In the genomic region with DNA sequence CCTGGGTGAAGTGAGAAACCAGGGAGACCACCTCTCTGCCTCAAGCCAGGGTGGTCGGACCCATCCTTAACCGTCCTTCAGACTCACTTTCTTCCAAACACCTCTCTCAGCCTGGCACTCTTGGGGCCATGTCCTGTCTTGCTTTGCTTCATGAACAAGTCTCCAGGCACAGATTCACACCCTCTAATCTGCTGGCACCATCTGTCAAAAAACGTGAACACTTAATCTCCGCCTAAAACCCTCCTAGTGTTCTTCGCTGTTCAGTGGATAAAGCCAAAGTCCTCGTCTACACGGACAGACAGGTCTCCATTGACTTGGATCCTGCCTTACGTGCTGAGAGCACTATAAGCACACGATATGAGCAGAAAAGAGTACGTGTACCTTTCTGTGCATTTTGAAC, we compare ENCODE assay signal across 8 mouse cellular contexts. TPM values are rescaled to one million over a fixed set of nuclear protein-coding genes. Genes with fewer than 3 reads are reported as not detected.
A peak's percentile ranks its signal among the peaks of the same experiment; 100 is the strongest.
DNase-seq lines count a peak whose midpoint lies in the region; ATAC-seq and TF ChIP-seq lines count a peak whose summit lies in the region.

Gene Tmem215, plus strand, starts transcription at position 301 of the 400 bp plus-strand sequence.

- no peak for TF ChIP-seq POLR2A in olfactory bulb, adult 2 months (IDR thresholded peaks at IDR 0.05; ENCODE audit: insufficient read depth, low read depth, low read length)

- no peaks in the 10 kb centered on the region for H3K9me3 ChIP-seq in lung, embryonic 14.5 days (ENCODE audit: low read depth, low read length)
- no peaks in the 10 kb centered on the region for H3K9me3 ChIP-seq in forebrain, embryonic 13.5 days (replicated peaks)
- H3K9me3 ChIP-seq in limb, embryonic 11.5 days (ENCODE audit: control insufficient read depth, low read length) = no peaks in the 10 kb centered on the region

- H3K9ac ChIP-seq in lung, embryonic 14.5 days = 0 out of 2 replicates have a peak within 1 kb of the TSS, but pooled peaks have one; percentile 44
- peak within 1 kb of the TSS; percentile 66 for H3K9ac ChIP-seq in forebrain, embryonic 13.5 days
- H3K9ac ChIP-seq in limb, embryonic 11.5 days (ENCODE audit: low read length) = peak within 1 kb of the TSS; percentile 45

- peaks cover 23% of the 10 kb centered on the region for H3K27me3 ChIP-seq in lung, embryonic 14.5 days (ENCODE audit: insufficient read depth, low read length)
- H3K27me3 ChIP-seq in forebrain, embryonic 13.5 days = peaks cover 19% of the 10 kb centered on the region
- peaks cover 7% of the 10 kb centered on the region; the same call in 1 of the 2 replicates for H3K27me3 ChIP-seq in limb, embryonic 11.5 days (ENCODE audit: control insufficient read depth, insufficient read depth, low read length)

- 76% methylated on average over 10 of the region's 10 CpGs for WGBS in lung, embryonic 14.5 days
- 85% methylated on average over 10 of the region's 10 CpGs for WGBS in forebrain, embryonic 13.5 days
- WGBS in limb, embryonic 11.5 days = 77% methylated on average over 10 of the region's 10 CpGs
- WGBS in olfactory bulb, adult 2 months = 91% methylated on average over 10 of the region's 10 CpGs

- peak within 1 kb of the TSS; percentile 68 for H3K4me2 ChIP-seq in lung, embryonic 14.5 days
- H3K4me2 ChIP-seq in forebrain, embryonic 13.5 days = peak within 1 kb of the TSS; percentile 90
- H3K4me2 ChIP-seq in limb, embryonic 11.5 days (ENCODE audit: low read depth, severe bottlenecking) = peak within 1 kb of the TSS; percentile 81

- peak within 1 kb of the TSS; percentile 37 for H3K4me3 ChIP-seq in lung, embryonic 14.5 days (ENCODE audit: low read depth, low read length)
- peak within 1 kb of the TSS; percentile 49 for H3K4me3 ChIP-seq in forebrain, embryonic 13.5 days
- peak within 1 kb of the TSS; percentile 39 for H3K4me3 ChIP-seq in limb, embryonic 11.5 days (ENCODE audit: low read depth, low read length)
- H3K4me3 ChIP-seq in olfactory bulb, adult 2 months (ENCODE audit: insufficient read depth, low read depth, low read length) = peak within 1 kb of the TSS; percentile 32

- DNase-seq in lung, embryonic 14.5 days = no peak
- no peak for DNase-seq in lung, postnatal 10 days
- no peak for DNase-seq in limb, embryonic 11.5 days (ENCODE audit: low spot score)
- DNase-seq in cerebellum, adult 9-10 months = no peak
- no peak for DNase-seq in layer of hippocampus, adult 18-20 months (ENCODE audit: low spot score in 2 of 2)

- no peak for TF ChIP-seq CTCF in lung, embryonic 14.5 days (IDR thresholded peaks at IDR 0.05; ENCODE audit: low read depth)
- no peak for TF ChIP-seq CTCF in olfactory bulb, adult 2 months (IDR thresholded peaks at IDR 0.05; ENCODE audit: insufficient read depth, low read depth, low read length)

- H3K27ac ChIP-seq in lung, embryonic 14.5 days (ENCODE audit: low read depth) = no peak within 1 kb of the TSS
- no peak within 1 kb of the TSS for H3K27ac ChIP-seq in forebrain, embryonic 13.5 days
- no peak within 1 kb of the TSS for H3K27ac ChIP-seq in limb, embryonic 11.5 days (replicated peaks; ENCODE audit: low read depth, low read length)
- H3K27ac ChIP-seq in olfactory bulb, adult 2 months (ENCODE audit: insufficient read depth, low read depth, low read length) = no peak within 1 kb of the TSS

- no peak for ATAC-seq in lung, embryonic 14.5 days (ENCODE audit: insufficient read depth)
- ATAC-seq in forebrain, embryonic 13.5 days = no peak
- ATAC-seq in limb, embryonic 11.5 days (ENCODE audit: insufficient number of reproducible peaks, low FRiP score, low TSS enrichment, low read depth) = no peak
- ATAC-seq in erythroblast, adult 5-6 weeks (replicated peaks; ENCODE audit: low FRiP score, poor library complexity, severe bottlenecking) = no peak

- no peaks in the 10 kb centered on the region for H3K36me3 ChIP-seq in lung, embryonic 14.5 days (ENCODE audit: insufficient read depth)
- H3K36me3 ChIP-seq in forebrain, embryonic 13.5 days (ENCODE audit: poor library complexity, severe bottlenecking) = no peaks in the 10 kb centered on the region
- H3K36me3 ChIP-seq in limb, embryonic 11.5 days (ENCODE audit: control insufficient read depth, insufficient read depth, low read length) = no peaks in the 10 kb centered on the region

- no peaks in the 10 kb centered on the region for H3K4me1 ChIP-seq in lung, embryonic 14.5 days (ENCODE audit: insufficient read depth)
- peaks cover 7% of the 10 kb centered on the region for H3K4me1 ChIP-seq in forebrain, embryonic 13.5 days
- H3K4me1 ChIP-seq in limb, embryonic 11.5 days (ENCODE audit: control insufficient read depth, insufficient read depth, low read length) = no peaks in the 10 kb centered on the region
- H3K4me1 ChIP-seq in olfactory bulb, adult 2 months (ENCODE audit: control insufficient read depth, insufficient read depth, low read length) = peaks cover 6% of the 10 kb centered on the region; the same call in 1 of the 2 replicates

RNA-seq across cellular contexts. Expression of gene Tmem215, which starts in this region (rescaled TPM):
- polyA plus RNA-seq in lung, embryonic 14.5 days (2014; fragmentation: Nextera tagmentation; extraction: Ambion mirVana) = 0.65 and 0.80 TPM in 2 replicates
- 0.18 and 0.31 TPM in 2 replicates for polyA plus RNA-seq in forebrain, embryonic 13.5 days (2015; fragmentation: Nextera tagmentation; extraction: Ambion mirVana)
- polyA plus RNA-seq in limb, embryonic 11.5 days (2014; fragmentation: Nextera tagmentation; extraction: Ambion mirVana) = 0.07 and 0.21 TPM in 2 replicates
- not detected in 2 replicates for polyA plus RNA-seq in olfactory bulb, adult 2 months (2012; ENCODE audit: insufficient read depth, insufficient read length, low replicate concordance, missing spikeins)
- not detected in 2 replicates for total RNA-seq in erythroblast, adult 5-6 weeks (2015; ENCODE audit: low replicate concordance)
- not detected in 2 replicates for total RNA-seq in erythroblast, adult 5-6 weeks (2017; ENCODE audit: low replicate concordance)
- 1 to 10 TPM; 7.6 to 8.4 TPM for total RNA-seq in layer of hippocampus, adult 18-20 months (2021)

Comparison
In these comparisons a context has a peak if more than half of its experiments do, and no peak if none do; other contexts are left out.
1. RNA of gene Tmem215 (total RNA-seq): 7.6 to 8.4 TPM in layer of hippocampus, adult 18-20 months; not detected in erythroblast, adult 5-6 weeks; every median in the first group is over 4 times any median in the second.
2. Peak in every context shown above with its lines, with median percentiles within 50 percentile points of each other: H3K4me2 ChIP-seq, H3K4me3 ChIP-seq and H3K9ac ChIP-seq.